19 mouse cellular contexts compared by ENCODE assay signal in genomic region chr13:107365766-107366165, GRCm38 (mm10).
A peak's percentile ranks its signal among the peaks of the same experiment; 100 is the strongest.
DNase-seq lines count a peak whose midpoint lies in the region; TF ChIP-seq lines count a peak whose summit lies in the region.
"Had no signal": no experiment of that assay in that cellular context is flagged by ENCODE, and none has a peak within 500 bp of the region (broad histone marks: within the 10 kb centered on the region; RNA-seq: fewer than 3 reads in every experiment).

No protein-coding gene starts in this region.

- H3K4me3 ChIP-seq in layer of hippocampus, adult 2 months, result no peak overlapping the region
- H3K4me3 ChIP-seq: embryonic facial prominence, embryonic 13.5 days; embryonic facial prominence, embryonic 15.5 days; erythroblast, embryonic 14.5 days; forebrain, embryonic 10.5 days; forebrain, embryonic 12.5 days had no signal

- H3K27ac ChIP-seq in layer of hippocampus, adult 2 months, result peak overlapping the region; percentile 28; the same call in 1 of the 2 replicates
- H3K27ac ChIP-seq: embryonic facial prominence, embryonic 13.5 days; embryonic facial prominence, embryonic 15.5 days; forebrain, embryonic 10.5 days; forebrain, embryonic 12.5 days had no signal

- no peak for TF ChIP-seq CTCF in layer of hippocampus, adult 2 months (conservative IDR thresholded peaks at IDR 0.05)

- peak; percentile 57 for DNase-seq in adrenal gland, adult 2 months
- no peak for DNase-seq in adrenal gland, postnatal 4 days (ENCODE audit: low spot score in 2 of 2)
- peak; percentile 10 for DNase-seq in adrenal gland, postnatal 10 days
- DNase-seq in adrenal gland, adult 18-20 months (ENCODE audit: low spot score in 2 of 2), result no peak
- no peak for DNase-seq in layer of hippocampus, adult 2 months (ENCODE audit: low spot score in 2 of 2)
- no peak for DNase-seq in layer of hippocampus, postnatal 36 days
- DNase-seq: B cell, adult 2 months; cerebellum, adult 11 months; cerebellum, adult 18-20 months; cerebellum, adult 8-10 months; cerebellum, adult 9-11 months; cerebellum, postnatal 14 days; cerebellum, postnatal 36 days; embryo, embryonic 11 days had no signal

Comparison
In these comparisons a context has a peak if more than half of its experiments do, and no peak if none do; other contexts are left out.
1. DNase-seq: peak in adrenal gland, adult 2 months (single experiment) and adrenal gland, postnatal 10 days (single experiment); none in adrenal gland, postnatal 4 days (0 of 2), adrenal gland, adult 18-20 months (0 of 2), layer of hippocampus, adult 2 months (0 of 2) and layer of hippocampus, postnatal 36 days (0 of 2).